Mouse (Mus musculus): ENCODE measurements around the gene Xab2. TPM values are rescaled to one million over a fixed set of nuclear protein-coding genes. Genes with fewer than 3 reads are reported as not detected.

Xab2 gene
- total and polyA plus RNA-seq, 2 experiments: 14.9 to 26.8 TPM

GRCm38 (mm10) chr8:3569784-3570183, 51.3 kb downstream of the Xab2 start:
- no peak overlapping the region for H3K27ac ChIP-seq (replicated peaks; ENCODE audit: insufficient read depth, low read depth, low read length)
- no peak for DNase-seq (ENCODE audit: extremely low read depth, low read depth, low spot score)
- H3K4me1 ChIP-seq (ENCODE audit: control insufficient read depth, insufficient read depth, low read length): peaks cover 7% of the 10 kb centered on the region; the same call in 1 of the 2 replicates
- TF ChIP-seq CTCF (IDR thresholded peaks at IDR 0.05; ENCODE audit: low read depth, low read length) (no peak), POLR2A (IDR thresholded peaks at IDR 0.05; ENCODE audit: extremely low read depth, insufficient read depth, low read length) (no peak)
- no peaks in the 10 kb centered on the region for H3K27me3 ChIP-seq (ENCODE audit: control insufficient read depth, insufficient read depth, low read length)
- WGBS: 82% methylated on average over 5 of the region's 5 CpGs
- H3K36me3 ChIP-seq (ENCODE audit: control insufficient read depth, insufficient read depth, low read length): no peaks in the 10 kb centered on the region
- no peaks in the 10 kb centered on the region for H3K79me2 ChIP-seq (ENCODE audit: control insufficient read depth, insufficient read depth, low read length)
- H3K9ac ChIP-seq (ENCODE audit: low read depth, low read length): no peak overlapping the region
- H3K4me3 ChIP-seq (ENCODE audit: insufficient read depth, low read depth, low read length): no peak overlapping the region

- peak; percentile 50 for DNase-seq (ENCODE audit: extremely low read depth, low read depth, low spot score)
- H3K27me3 ChIP-seq (ENCODE audit: control insufficient read depth, insufficient read depth, low read length): no peaks in the 10 kb centered on the region
- H3K4me3 ChIP-seq (ENCODE audit: insufficient read depth, low read depth, low read length): peak overlapping the region; percentile 12; the same call in 1 of the 2 replicates
- TF ChIP-seq POLR2A (IDR thresholded peaks at IDR 0.05; ENCODE audit: extremely low read depth, insufficient read depth, low read length) (no peak), CTCF (IDR thresholded peaks at IDR 0.05; ENCODE audit: low read depth, low read length) (no peak)
- H3K27ac ChIP-seq (replicated peaks; ENCODE audit: insufficient read depth, low read depth, low read length): no peak overlapping the region
- no peaks in the 10 kb centered on the region for H3K36me3 ChIP-seq (ENCODE audit: control insufficient read depth, insufficient read depth, low read length)
- peaks cover 7% of the 10 kb centered on the region; the same call in 1 of the 2 replicates for H3K4me1 ChIP-seq (ENCODE audit: control insufficient read depth, insufficient read depth, low read length)
- H3K9ac ChIP-seq (ENCODE audit: low read depth, low read length): no peak overlapping the region
- 11% methylated on average over 7 of the region's 7 CpGs for WGBS
- no peaks in the 10 kb centered on the region for H3K79me2 ChIP-seq (ENCODE audit: control insufficient read depth, insufficient read depth, low read length)
Observed at GRCm38 (mm10) chr8:3568378-3568777, 52.7 kb downstream of the Xab2 start.

- H3K79me2 ChIP-seq (ENCODE audit: control insufficient read depth, insufficient read depth, low read length): no peaks in the 10 kb centered on the region
- H3K27me3 ChIP-seq (ENCODE audit: control insufficient read depth, insufficient read depth, low read length): no peaks in the 10 kb centered on the region
- H3K4me1 ChIP-seq (ENCODE audit: control insufficient read depth, insufficient read depth, low read length): peaks cover 7% of the 10 kb centered on the region; the same call in 1 of the 2 replicates
- H3K9ac ChIP-seq (ENCODE audit: low read depth, low read length): peak within 1 kb of the TSS; percentile 44
- WGBS: 5% methylated on average over 12 of the region's 12 CpGs
- H3K36me3 ChIP-seq (ENCODE audit: control insufficient read depth, insufficient read depth, low read length): no peaks in the 10 kb centered on the region
- H3K4me3 ChIP-seq (ENCODE audit: insufficient read depth, low read depth, low read length): peak within 1 kb of the TSS; percentile 22; the same call in 1 of the 2 replicates
- H3K27ac ChIP-seq (replicated peaks; ENCODE audit: insufficient read depth, low read depth, low read length): peak within 1 kb of the TSS; percentile 53
- TF ChIP-seq POLR2A (IDR thresholded peaks at IDR 0.05; ENCODE audit: extremely low read depth, insufficient read depth, low read length) (0 out of 2 replicates have a peak, but pooled peaks have one; percentile 20), CTCF (IDR thresholded peaks at IDR 0.05; ENCODE audit: low read depth, low read length) (no peak)
- peak; percentile 93 for DNase-seq (ENCODE audit: extremely low read depth, low read depth, low spot score)
Observed at GRCm38 (mm10) chr8:3567641-3568371, 53.3 kb downstream of the Xab2 start, which contains the start of gene C330021F23Rik. Gene C330021F23Rik (plus strand): TSS chr8:3567990.

Other genes with a start within 250 kb of the Xab2 start
- 9.7 and 10.7 TPM in 2 replicates for gene Arhgef18, start 228.3 kb downstream of the Xab2 start, total RNA-seq (2014; rRNA removed)
- 15.6 and 15.8 TPM in 2 replicates for gene Arhgef18, start 228.3 kb downstream of the Xab2 start, polyA plus RNA-seq (2012; rRNA removed)
- gene Pex11g, start 153.6 kb downstream of the Xab2 start, total RNA-seq (2014; rRNA removed): 23.0 and 27.8 TPM in 2 replicates
- 51.2 and 52.4 TPM in 2 replicates for gene Pex11g, start 153.6 kb downstream of the Xab2 start, polyA plus RNA-seq (2012; rRNA removed)
- 0.07 TPM in 1 of 2 replicates, not detected in the other for gene Tex45, start 150.5 kb downstream of the Xab2 start, total RNA-seq (2014; rRNA removed)
- gene Tex45, start 150.5 kb downstream of the Xab2 start, polyA plus RNA-seq (2012; rRNA removed): 0.28 TPM in 1 of 2 replicates, not detected in the other
- 2.7 and 4.4 TPM in 2 replicates for gene Zfp358, start 128.2 kb downstream of the Xab2 start, total RNA-seq (2014; rRNA removed)
- gene Zfp358, start 128.2 kb downstream of the Xab2 start, polyA plus RNA-seq (2012; rRNA removed): 20.8 and 25.9 TPM in 2 replicates
- 38.1 and 44.2 TPM in 2 replicates for gene Mcoln1, start 120.9 kb downstream of the Xab2 start, total RNA-seq (2014; rRNA removed)
- 210 and 227 TPM in 2 replicates for gene Mcoln1, start 120.9 kb downstream of the Xab2 start, polyA plus RNA-seq (2012; rRNA removed)
- gene Pnpla6, start 105.9 kb downstream of the Xab2 start, total RNA-seq (2014; rRNA removed): 14.4 and 15.9 TPM in 2 replicates
- 25.8 and 36.5 TPM in 2 replicates for gene Pnpla6, start 105.9 kb downstream of the Xab2 start, polyA plus RNA-seq (2012; rRNA removed)
- gene C330021F23Rik, start 53.3 kb downstream of the Xab2 start, total RNA-seq (2014; rRNA removed): 5.9 and 7.4 TPM in 2 replicates
- 9.0 and 10.0 TPM in 2 replicates for gene C330021F23Rik, start 53.3 kb downstream of the Xab2 start, polyA plus RNA-seq (2012; rRNA removed)
- 4.1 and 6.5 TPM in 2 replicates for gene Camsap3, start 34.0 kb downstream of the Xab2 start, total RNA-seq (2014; rRNA removed)
- 12.8 and 19.6 TPM in 2 replicates for gene Camsap3, start 34.0 kb downstream of the Xab2 start, polyA plus RNA-seq (2012; rRNA removed)
- 26.1 and 28.1 TPM in 2 replicates for gene Pet100, start 232 bp upstream of the Xab2 start, total RNA-seq (2014; rRNA removed)
- 12.2 and 12.8 TPM in 2 replicates for gene Pet100, start 232 bp upstream of the Xab2 start, polyA plus RNA-seq (2012; rRNA removed)
- not detected in 2 replicates for gene Pcp2, start 4.2 kb upstream of the Xab2 start, total RNA-seq (2014; rRNA removed)
- gene Pcp2, start 4.2 kb upstream of the Xab2 start, polyA plus RNA-seq (2012; rRNA removed): not detected in 2 replicates
- 33.6 and 37.5 TPM in 2 replicates for gene Stxbp2, start 9.6 kb upstream of the Xab2 start, total RNA-seq (2014; rRNA removed)
- gene Stxbp2, start 9.6 kb upstream of the Xab2 start, polyA plus RNA-seq (2012; rRNA removed): 54.0 and 78.2 TPM in 2 replicates
- 0.09 and 0.54 TPM in 2 replicates for gene Retn, start 34.5 kb upstream of the Xab2 start, total RNA-seq (2014; rRNA removed)
- gene Retn, start 34.5 kb upstream of the Xab2 start, polyA plus RNA-seq (2012; rRNA removed): not detected in 2 replicates
- 0.28 TPM in 1 of 2 replicates, not detected in the other for gene Mcemp1, start 44.4 kb upstream of the Xab2 start, total RNA-seq (2014; rRNA removed)
- gene Mcemp1, start 44.4 kb upstream of the Xab2 start, polyA plus RNA-seq (2012; rRNA removed): 0.11 TPM in 1 of 2 replicates, not detected in the other
- gene Fcor, start 51.0 kb upstream of the Xab2 start, total RNA-seq (2014; rRNA removed): 1.9 and 2.6 TPM in 2 replicates
- 1.1 and 5.7 TPM in 2 replicates for gene Fcor, start 51.0 kb upstream of the Xab2 start, polyA plus RNA-seq (2012; rRNA removed)
- 15.3 and 18.3 TPM in 2 replicates for gene Trappc5, start 55.0 kb upstream of the Xab2 start, total RNA-seq (2014; rRNA removed)
- 22.5 and 25.0 TPM in 2 replicates for gene Trappc5, start 55.0 kb upstream of the Xab2 start, polyA plus RNA-seq (2012; rRNA removed)
- 0.09 and 0.27 TPM in 2 replicates for gene Fcer2a, start 72.9 kb upstream of the Xab2 start, total RNA-seq (2014; rRNA removed)
- gene Fcer2a, start 72.9 kb upstream of the Xab2 start, polyA plus RNA-seq (2012; rRNA removed): 0.49 and 0.51 TPM in 2 replicates
- 100 and 133 TPM in 2 replicates for gene Clec4g, start 99.3 kb upstream of the Xab2 start, total RNA-seq (2014; rRNA removed)
- 48.9 and 57.7 TPM in 2 replicates for gene Clec4g, start 99.3 kb upstream of the Xab2 start, polyA plus RNA-seq (2012; rRNA removed)
- gene Cd209a, start 127.7 kb upstream of the Xab2 start, total RNA-seq (2014; rRNA removed): 0.09 and 0.40 TPM in 2 replicates
- 0.28 and 0.41 TPM in 2 replicates for gene Cd209a, start 127.7 kb upstream of the Xab2 start, polyA plus RNA-seq (2012; rRNA removed)
- not detected in 2 replicates for gene Cd209e, start 233.0 kb upstream of the Xab2 start, total RNA-seq (2014; rRNA removed)
- not detected in 2 replicates for gene Cd209e, start 233.0 kb upstream of the Xab2 start, polyA plus RNA-seq (2012; rRNA removed)